Mouse (Mus musculus): ENCODE data around the gene Gm45785.

DNA sequence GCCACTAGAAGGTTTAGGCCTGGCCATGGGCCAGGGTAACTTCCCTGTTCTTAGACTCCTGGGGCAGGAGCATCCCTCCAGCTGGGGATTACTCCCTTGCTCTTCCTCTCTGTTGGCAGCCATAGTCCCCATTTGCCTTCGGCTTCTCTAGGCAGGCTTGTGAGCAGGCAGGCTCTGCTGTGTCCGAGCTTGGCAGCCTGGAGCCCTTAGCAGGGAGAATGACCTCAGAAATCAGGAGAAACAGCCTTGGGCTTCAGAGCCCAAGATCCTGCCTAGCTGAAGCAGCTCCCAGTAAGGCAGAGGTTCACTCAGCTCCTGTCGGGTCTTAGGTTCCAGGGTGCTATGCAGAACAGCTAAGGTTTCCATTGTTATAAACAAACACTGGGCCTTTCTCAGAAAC is 43.0 kb upstream of the Gm45785 start:
- no peak for TF ChIP-seq CTCF (IDR thresholded peaks at IDR 0.05; ENCODE audit: low read depth, low read length)
- TF ChIP-seq POLR2A (IDR thresholded peaks at IDR 0.05; ENCODE audit: insufficient read depth, low read length): no peak
- no peak for TF ChIP-seq EP300 (IDR thresholded peaks at IDR 0.05; ENCODE audit: insufficient read depth, low read depth, low read length)
